Mouse (Mus musculus) c-Kit-positive CD71-positive TER-119-negative erythroid progenitor cells, embryonic 14.5 days (primary cell): Measurements from ENCODE around the gene Olfr724.
"Not testable (repeated sequence)": the region's sequence is repeated elsewhere in the genome, so short reads cannot be mapped to it uniquely, and the experiment has no call there.

Experiments
- DNase-seq: peaks from one replicate; pipeline ENCODE4 v3.0.0-alpha.2; 2013; ENCODE audit warnings: low read depth

Gene Olfr724

DNA sequence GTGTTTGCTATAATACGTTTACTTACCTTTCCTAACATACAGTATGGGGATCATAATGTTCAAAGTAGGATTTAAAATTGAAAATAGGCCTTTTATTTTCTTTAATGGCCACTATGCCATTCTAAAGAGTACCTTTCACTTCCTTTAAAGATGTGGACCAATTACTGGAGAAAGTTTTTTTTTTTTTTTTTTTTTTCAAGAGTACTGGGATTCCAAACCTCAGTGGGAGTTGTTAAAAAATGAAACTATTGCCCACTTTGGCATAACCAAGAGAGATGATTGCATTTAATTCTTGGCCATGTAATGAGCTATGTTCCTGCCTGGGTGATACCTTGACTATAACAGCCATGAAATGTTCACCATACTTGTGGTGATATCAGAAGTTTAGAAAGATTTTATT is at the start of gene Olfr724:
Gene Olfr724, minus strand, starts transcription at position 101 of the 400 bp plus-strand sequence.
- not testable (repeated sequence) for DNase-seq

DNA sequence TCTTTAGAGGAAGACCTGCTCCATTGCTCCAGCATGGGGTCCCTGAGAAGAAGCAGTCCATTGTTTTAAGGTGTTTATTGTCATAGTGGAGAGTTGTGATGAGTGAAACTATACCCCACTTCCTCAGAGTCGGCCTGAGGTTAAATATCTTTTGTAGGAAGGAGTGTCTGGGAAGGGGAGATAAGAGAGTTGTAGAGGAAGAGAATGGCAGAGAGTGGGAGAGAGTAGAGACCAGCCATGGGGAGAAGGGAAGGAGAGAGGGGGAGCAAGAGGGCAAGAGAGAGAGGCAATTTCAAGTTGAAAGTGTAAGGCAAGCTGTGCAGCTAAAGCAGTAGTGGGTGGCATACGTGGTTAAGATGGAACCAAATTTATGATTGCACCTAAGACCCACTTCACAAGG is 7.2 kb downstream of the Olfr724 start:
- no peak for DNase-seq

DNA sequence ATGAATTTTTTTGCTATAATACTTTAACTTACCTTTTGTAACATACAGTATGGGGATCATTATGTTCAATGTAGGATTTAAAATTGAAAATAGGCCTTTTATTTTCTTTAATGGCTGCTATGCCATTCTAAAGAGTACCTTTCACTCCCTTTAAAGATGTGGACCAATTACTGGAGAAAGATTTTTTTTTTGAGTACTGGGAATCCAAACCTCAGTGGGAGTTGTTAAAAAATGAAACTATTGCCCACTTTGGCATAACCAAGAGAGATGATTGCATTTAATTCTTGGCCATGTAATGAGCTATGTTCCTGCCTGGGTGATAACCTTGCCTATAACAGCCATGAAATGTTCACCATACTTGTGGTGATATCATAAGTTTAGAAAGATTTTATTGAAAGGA is 31.4 kb downstream of the Olfr724 start, which contains the start of gene Olfr723:
Gene Olfr723, minus strand, starts transcription at position 101 of the 400 bp plus-strand sequence.
- DNase-seq = not testable (repeated sequence)
